Mouse (Mus musculus): ENCODE data around the gene Ccnd1.

Ccnd1 gene

GRCm38 (mm10) chr7:144938661-144939343 is 923 bp downstream of the Ccnd1 start:
- WGBS = 1% methylated on average over 32 of the region's 32 CpGs

- WGBS = 2% methylated on average over 39 of the region's 39 CpGs
These were observed 1.7 kb downstream of the Ccnd1 start for GRCm38 (mm10) chr7:144937899-144938517.

- WGBS = 2% methylated on average over 20 of the region's 20 CpGs
These were observed 2.2 kb downstream of the Ccnd1 start for GRCm38 (mm10) chr7:144937490-144937889.

GRCm38 (mm10) chr7:144936311-144936880 is 3.3 kb downstream of the Ccnd1 start:
- WGBS = 58% methylated on average over 4 of the region's 4 CpGs

- 38% methylated on average over 5 of the region's 5 CpGs for WGBS
These were observed 4.2 kb downstream of the Ccnd1 start for GRCm38 (mm10) chr7:144935563-144935962.

GRCm38 (mm10) chr7:144934901-144935300 is 4.8 kb downstream of the Ccnd1 start:
- WGBS = 70% methylated on average over 5 of the region's 5 CpGs

- 79% methylated on average over 8 of the region's 8 CpGs for whole genome bisulfite sequencing
These were observed 5.9 kb downstream of the Ccnd1 start for GRCm38 (mm10) chr7:144933796-144934195.

GRCm38 (mm10) chr7:144933336-144933735 is 6.4 kb downstream of the Ccnd1 start:
- WGBS = 71% methylated on average over 3 of the region's 3 CpGs

GRCm38 (mm10) chr7:144932389-144932937 is 7.3 kb downstream of the Ccnd1 start:
- WGBS = 69% methylated on average over 17 of the region's 18 CpGs

GRCm38 (mm10) chr7:144931778-144932177 is 7.9 kb downstream of the Ccnd1 start:
- WGBS = 20% methylated on average over 3 of the region's 3 CpGs

- WGBS = 70% methylated on average over 5 of the region's 5 CpGs
These were observed 9.8 kb downstream of the Ccnd1 start for GRCm38 (mm10) chr7:144929931-144930330.

GRCm38 (mm10) chr7:144929506-144929905 is 10.2 kb downstream of the Ccnd1 start:
- WGBS = 78% methylated on average over 8 of the region's 8 CpGs

- WGBS = 82% methylated on average over 6 of the region's 6 CpGs
These were observed 10.9 kb downstream of the Ccnd1 start for GRCm38 (mm10) chr7:144928889-144929210.

- WGBS = 85% methylated on average over 4 of the region's 4 CpGs
These were observed 11.5 kb downstream of the Ccnd1 start for GRCm38 (mm10) chr7:144928009-144928888.

- WGBS = 84% methylated on average over 2 of the region's 2 CpGs
These were observed 12.1 kb downstream of the Ccnd1 start for GRCm38 (mm10) chr7:144927591-144927990.

- 80% methylated on average over 1 of the region's 1 CpGs for WGBS
These were observed 20.9 kb downstream of the Ccnd1 start for GRCm38 (mm10) chr7:144918823-144919222.

- under 1% methylated on average over 55 of the region's 55 CpGs for WGBS
These were observed 24.6 kb downstream of the Ccnd1 start, which contains the start of gene LTO1 for GRCm38 (mm10) chr7:144914948-144915750. Gene LTO1, plus strand, starts transcription at chr7:144915100.

- WGBS = 5% methylated on average over 17 of the region's 17 CpGs
These were observed 25.3 kb downstream of the Ccnd1 start for GRCm38 (mm10) chr7:144914296-144914947.

GRCm38 (mm10) chr7:144912897-144913296 is 26.8 kb downstream of the Ccnd1 start:
- 68% methylated on average over 4 of the region's 4 CpGs for WGBS

- 77% methylated on average over 1 of the region's 1 CpGs for WGBS
These were observed 28.6 kb downstream of the Ccnd1 start for GRCm38 (mm10) chr7:144911121-144911520.

Data from cerebral cortex, adult 2 months (tissue).